Mouse (Mus musculus) stomach, postnatal 0 days (tissue): ENCODE measurements around the gene Ube2e2. TPM values are rescaled to one million over a fixed set of nuclear protein-coding genes. Genes with fewer than 3 reads are reported as not detected.

Source experiments
- ATAC-seq: fragments of 200-750 bp; cut with Nextera tagmentation; 2 replicates; pipeline ENCODE4 v1.8.0; 2017; ENCODE audit not compliant: low FRiP score, low TSS enrichment
- DNase-seq: peaks from one replicate; pipeline ENCODE4 v3.0.0-alpha.2; 2016; ENCODE audit warnings: low spot score
- H3K27ac ChIP-seq: fragments of 300-500 bp; sonication (generic); replicated peaks from 2 replicates; pipeline ENCODE4 v1.5.1; 2014; ENCODE audit warnings: mild to moderate bottlenecking, control low read depth
- H3K27me3 ChIP-seq: fragments of 300-500 bp; sonication (generic); 2 replicates; pipeline ENCODE4 v1.6.1; 2014; ENCODE audit warnings: low read length; ENCODE audit not compliant: control insufficient read depth, insufficient read depth
- H3K36me3 ChIP-seq: fragments of 300-500 bp; sonication (generic); 2 replicates; pipeline ENCODE4 v1.6.1; 2014; ENCODE audit warnings: low read length, mixed read lengths; ENCODE audit not compliant: control insufficient read depth, insufficient read depth
- H3K4me1 ChIP-seq: fragments of 300-500 bp; sonication (generic); replicated peaks from 2 replicates; pipeline ENCODE4 v1.6.1; 2014; ENCODE audit warnings: antibody characterized with exemption; ENCODE audit not compliant: control insufficient read depth, insufficient read depth
- H3K4me2 ChIP-seq: fragments of 300-500 bp; sonication (generic); replicated peaks from 2 replicates; pipeline ENCODE4 v1.6.1; 2014; ENCODE audit warnings: low read depth, mild to moderate bottlenecking, control low read depth, moderate library complexity
- H3K4me3 ChIP-seq: fragments of 300-500 bp; sonication (generic); 2 replicates; pipeline ENCODE4 v1.5.1; 2014; ENCODE audit warnings: low read depth, low read length, control low read depth
- H3K9ac ChIP-seq: fragments of 300-500 bp; sonication (generic); 2 replicates; pipeline ENCODE4 v1.6.1; 2014; ENCODE audit warnings: mild to moderate bottlenecking, low read length, control low read depth, mixed read lengths
- H3K9me3 ChIP-seq: fragments of 300-500 bp; sonication (generic); 2 replicates; pipeline ENCODE4 v1.6.1; 2016; ENCODE audit warnings: low read length; ENCODE audit not compliant: control insufficient read depth
- CTCF ChIP-seq: IDR thresholded peaks from 2 replicates; pipeline ENCODE4 v1.5.1; 2016; ENCODE audit warnings: antibody characterized with exemption, low read depth, mild to moderate bottlenecking, moderate library complexity
- EP300 ChIP-seq: optimal IDR thresholded peaks from 2 replicates; pipeline ENCODE3; 2016; ENCODE audit warnings: antibody characterized with exemption
- WGBS: fragments of 180-500 bp; shearing (Covaris S2); extraction: QIAGEN DNeasy Blood & Tissue Kit; methylation state at CpG from one replicate; pipeline ENCODE4 v1.1.7; 2014; 5-methylcytosine and 5-hydroxymethylcytosine counted together
- polyA plus RNA-seq: library from polyadenylated mRNA; unstranded; fragments of >200 nt; fragmentation: Nextera tagmentation; extraction: Ambion mirVana; gene quantifications from 2 replicates; pipeline ENCODE4 v1.2.1, GENCODE M21; 2015

Ube2e2 gene
- polyA plus RNA-seq, 1 experiment from 2014 or later = 61.5 TPM

DNA sequence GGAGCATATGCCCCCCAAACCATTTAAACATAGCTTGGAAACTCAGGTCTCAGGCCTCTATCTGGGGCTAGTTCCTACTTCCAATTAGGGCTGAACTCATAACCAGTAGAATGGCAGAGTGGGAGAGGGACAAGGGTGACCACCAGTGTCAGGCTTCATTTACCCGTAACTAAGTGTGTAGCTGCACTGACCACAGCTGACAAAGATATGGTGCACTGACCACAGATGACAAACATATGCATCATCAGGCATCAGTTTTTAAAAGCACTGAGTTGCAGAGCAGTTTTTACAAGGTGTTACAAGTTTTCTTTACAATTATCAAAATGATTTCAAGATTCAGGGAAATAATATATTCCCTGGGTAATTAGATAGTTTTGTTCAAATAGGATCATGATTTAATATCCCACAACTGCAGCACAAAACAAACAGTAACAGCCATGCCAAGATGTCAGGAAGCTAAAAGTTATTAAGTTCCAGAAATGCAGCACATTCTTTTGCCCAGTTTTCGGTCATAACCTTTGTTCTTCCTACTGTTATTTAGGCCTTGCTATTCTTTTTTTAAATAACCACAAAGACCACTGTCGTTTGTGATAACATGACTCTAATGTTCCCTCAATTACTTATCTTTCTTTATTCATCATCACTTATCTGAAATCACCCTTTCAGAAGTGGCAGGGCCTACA lies 114.9 kb downstream of the Ube2e2 start:
- no peak for TF ChIP-seq EP300
- no peak for TF ChIP-seq CTCF
- no peaks in the 10 kb centered on the region for H3K9me3 ChIP-seq
- H3K9ac ChIP-seq = no peak overlapping the region
- no peaks in the 10 kb centered on the region for H3K36me3 ChIP-seq
- ATAC-seq (no peak), DNase-seq (no peak)
- no peak overlapping the region for H3K27ac ChIP-seq
- H3K4me2 ChIP-seq = no peak overlapping the region
- H3K27me3 ChIP-seq = no peaks in the 10 kb centered on the region
- no peak overlapping the region for H3K4me3 ChIP-seq
- no peaks in the 10 kb centered on the region for H3K4me1 ChIP-seq
- WGBS = 64% methylated on average over 3 of the region's 3 CpGs

DNA sequence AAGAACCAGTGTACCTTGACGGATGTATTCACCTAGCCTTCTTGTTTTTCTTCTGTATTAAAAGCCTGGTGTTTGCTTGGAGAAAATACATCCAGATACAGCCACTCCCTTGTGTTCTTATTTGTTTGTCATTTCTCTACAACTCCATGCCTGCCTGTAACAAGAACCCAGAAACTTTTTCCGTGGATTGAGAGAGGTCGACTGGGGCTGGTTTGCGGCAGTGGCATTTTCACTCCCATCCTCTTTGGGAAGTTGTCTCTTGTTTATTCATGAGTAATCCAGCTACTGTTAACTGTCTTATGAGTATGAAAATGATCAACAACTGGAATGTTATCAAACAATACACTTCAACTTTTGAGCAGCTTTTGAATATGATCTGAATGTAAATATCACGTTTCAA lies 115.8 kb downstream of the Ube2e2 start:
- 76% methylated on average over 5 of the region's 5 CpGs for WGBS
- no peak overlapping the region for H3K9ac ChIP-seq
- H3K27me3 ChIP-seq = no peaks in the 10 kb centered on the region
- no peaks in the 10 kb centered on the region for H3K4me1 ChIP-seq
- ATAC-seq (no peak), DNase-seq (no peak)
- no peak overlapping the region for H3K4me3 ChIP-seq
- H3K9me3 ChIP-seq = no peaks in the 10 kb centered on the region
- TF ChIP-seq CTCF = no peak
- no peak for TF ChIP-seq EP300
- no peaks in the 10 kb centered on the region for H3K36me3 ChIP-seq
- H3K27ac ChIP-seq = no peak overlapping the region
- H3K4me2 ChIP-seq = no peak overlapping the region

DNA sequence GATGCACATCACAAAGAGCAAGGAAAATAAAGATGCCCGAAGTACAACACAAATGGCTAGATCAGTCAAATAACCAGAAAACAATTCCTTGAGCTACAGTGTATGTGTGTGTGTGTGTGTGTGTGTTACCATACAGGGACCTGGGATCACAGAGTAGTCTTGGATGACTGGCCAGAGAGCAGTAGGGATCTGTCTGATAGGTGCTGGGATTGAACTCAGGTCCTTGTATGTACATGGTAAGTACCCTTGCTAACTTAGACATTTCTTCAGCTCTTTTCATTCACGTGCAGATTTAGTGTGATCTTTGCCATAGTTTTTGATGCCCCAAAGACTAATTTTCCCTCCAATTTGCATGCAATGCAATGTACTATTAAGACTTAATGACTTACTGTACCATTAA lies 117.9 kb downstream of the Ube2e2 start:
- H3K9me3 ChIP-seq = no peaks in the 10 kb centered on the region
- DNase-seq = no peak
- TF ChIP-seq EP300 (no peak), CTCF (no peak)
- no peak for ATAC-seq
- no peak overlapping the region for H3K4me3 ChIP-seq
- WGBS = 92% methylated on average over 2 of the region's 2 CpGs
- H3K27me3 ChIP-seq = no peaks in the 10 kb centered on the region
- no peaks in the 10 kb centered on the region for H3K4me1 ChIP-seq
- H3K4me2 ChIP-seq = no peak overlapping the region
- H3K27ac ChIP-seq = no peak overlapping the region
- H3K36me3 ChIP-seq = no peaks in the 10 kb centered on the region
- no peak overlapping the region for H3K9ac ChIP-seq

DNA sequence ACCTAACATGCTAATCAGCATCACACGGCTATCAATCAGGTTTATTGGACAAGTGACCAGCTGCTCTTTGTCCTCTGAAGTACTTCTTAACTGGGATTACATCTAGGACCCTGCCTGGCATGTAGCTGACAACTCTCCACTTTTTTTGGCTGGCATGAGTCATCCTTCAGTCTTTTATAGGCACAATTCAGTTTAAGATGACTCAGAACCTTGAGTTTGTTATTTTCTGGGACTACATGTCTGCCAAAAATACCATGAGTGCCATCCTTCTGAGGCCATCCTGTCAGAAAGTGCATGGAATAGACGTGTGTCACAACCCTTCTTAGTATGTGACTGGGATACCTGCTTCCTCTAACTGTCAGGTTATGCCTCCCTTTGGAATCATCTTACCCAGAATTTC lies 120.3 kb downstream of the Ube2e2 start:
- no peak overlapping the region for H3K27ac ChIP-seq

DNA sequence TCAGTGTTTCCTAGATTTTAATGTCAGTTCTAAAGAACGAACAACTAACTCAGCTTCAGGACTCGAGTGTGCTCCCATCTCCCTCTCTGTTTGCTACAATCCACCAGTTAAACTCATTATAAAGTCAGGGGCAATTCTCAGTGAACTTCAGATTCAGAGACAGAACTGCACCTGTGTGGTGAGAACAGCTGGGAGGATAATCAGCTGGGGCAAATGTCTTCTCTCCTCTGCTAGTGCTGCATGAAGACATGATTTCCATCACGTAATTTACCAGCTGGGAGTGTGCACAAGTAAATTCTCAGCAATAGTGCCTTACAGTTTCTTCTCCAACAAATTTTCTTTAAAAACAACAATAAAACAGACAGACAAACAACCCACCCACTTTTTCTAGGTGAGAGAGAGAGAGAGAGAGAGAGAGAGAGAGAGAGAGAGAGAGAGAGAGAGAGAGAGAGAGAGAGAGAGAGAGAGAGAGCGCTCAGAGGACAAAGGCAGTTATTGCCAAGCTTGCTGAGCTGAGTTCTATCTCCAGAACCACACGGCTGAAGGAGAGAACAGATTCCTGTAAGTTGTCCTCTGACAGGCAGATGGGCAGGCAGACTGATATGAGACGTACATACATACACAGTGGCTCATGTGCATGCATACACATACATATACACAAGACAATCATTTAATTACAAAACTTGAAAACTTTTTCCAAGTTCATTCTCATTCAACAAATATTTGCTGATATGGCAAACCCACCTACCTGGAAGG lies 134.3 kb downstream of the Ube2e2 start:
- 49% methylated on average over 6 of the region's 6 CpGs for WGBS
- ATAC-seq (no peak), DNase-seq (no peak)

More for the DNA sequence above, 120.3 kb downstream of the Ube2e2 start:
- WGBS = 52% methylated on average over 2 of the region's 2 CpGs
- Histone ChIP-seq H3K9ac (no peak overlapping the region), H3K9me3 (no peaks in the 10 kb centered on the region), H3K36me3 (no peaks in the 10 kb centered on the region), H3K4me1 (no peaks in the 10 kb centered on the region), H3K4me2 (no peak overlapping the region), H3K4me3 (no peak overlapping the region), H3K27me3 (no peaks in the 10 kb centered on the region)
- ATAC-seq (no peak), DNase-seq (no peak)
- no peak for TF ChIP-seq EP300
- TF ChIP-seq CTCF = no peak

More for the DNA sequence above, 134.3 kb downstream of the Ube2e2 start:
- Histone ChIP-seq H3K27me3 (no peaks in the 10 kb centered on the region), H3K9me3 (no peaks in the 10 kb centered on the region), H3K4me1 (no peaks in the 10 kb centered on the region), H3K27ac (no peak overlapping the region), H3K4me2 (no peak overlapping the region), H3K4me3 (no peak overlapping the region), H3K9ac (no peak overlapping the region), H3K36me3 (no peaks in the 10 kb centered on the region)
- TF ChIP-seq EP300 = no peak
- no peak for TF ChIP-seq CTCF
